Mouse (Mus musculus): Measurements from ENCODE around the gene Kynu.
A peak's percentile ranks its signal among the peaks of the same experiment; 100 is the strongest.

Kynu gene

GRCm38 (mm10) chr2:43555062-43555888, at the start of gene Kynu:
Gene Kynu (plus strand): TSS chr2:43555329.
- no peak for DNase-seq

- no peak for DNase-seq
Observed at GRCm38 (mm10) chr2:43506182-43506581, 48.9 kb upstream of the Kynu start.

- DNase-seq = no peak
Observed at GRCm38 (mm10) chr2:43513852-43514251, 41.3 kb upstream of the Kynu start.

GRCm38 (mm10) chr2:43534417-43534816, 20.7 kb upstream of the Kynu start:
- DNase-seq = no peak

- no peak for DNase-seq
Observed at GRCm38 (mm10) chr2:43542615-43543014, 12.5 kb upstream of the Kynu start.

- no peak for DNase-seq
Observed at GRCm38 (mm10) chr2:43545665-43546064, 9.5 kb upstream of the Kynu start.

- DNase-seq = no peak
Observed at GRCm38 (mm10) chr2:43546448-43546847, 8.7 kb upstream of the Kynu start.

- DNase-seq = no peak
Observed at GRCm38 (mm10) chr2:43554216-43554615, 913 bp upstream of the Kynu start.

GRCm38 (mm10) chr2:43555889-43556285, 758 bp downstream of the Kynu start:
- DNase-seq = no peak

GRCm38 (mm10) chr2:43556985-43557384, 1.9 kb downstream of the Kynu start:
- no peak for DNase-seq

- no peak for DNase-seq
Observed at GRCm38 (mm10) chr2:43561209-43561608, 6.1 kb downstream of the Kynu start.

GRCm38 (mm10) chr2:43562779-43563178, 7.7 kb downstream of the Kynu start:
- DNase-seq = no peak

GRCm38 (mm10) chr2:43568406-43568805, 13.3 kb downstream of the Kynu start:
- no peak for DNase-seq

GRCm38 (mm10) chr2:43573526-43573925, 18.4 kb downstream of the Kynu start:
- no peak for DNase-seq

- no peak for DNase-seq
Observed at GRCm38 (mm10) chr2:43583243-43583812, 28.2 kb downstream of the Kynu start.

- DNase-seq = no peak
Observed at GRCm38 (mm10) chr2:43585508-43585907, 30.4 kb downstream of the Kynu start.

GRCm38 (mm10) chr2:43587832-43588231, 32.7 kb downstream of the Kynu start:
- DNase-seq = no peak

GRCm38 (mm10) chr2:43592001-43592704, 37.0 kb downstream of the Kynu start:
- no peak for DNase-seq

GRCm38 (mm10) chr2:43613571-43613970, 58.4 kb downstream of the Kynu start:
- peak; percentile 33 for DNase-seq

GRCm38 (mm10) chr2:43621140-43621539, 66.0 kb downstream of the Kynu start:
- no peak for DNase-seq

- no peak for DNase-seq
Observed at GRCm38 (mm10) chr2:43622844-43623243, 67.7 kb downstream of the Kynu start.

GRCm38 (mm10) chr2:43631786-43632185, 76.7 kb downstream of the Kynu start:
- DNase-seq = no peak

GRCm38 (mm10) chr2:43636498-43636897, 81.4 kb downstream of the Kynu start:
- DNase-seq = no peak

GRCm38 (mm10) chr2:43646962-43647361, 91.8 kb downstream of the Kynu start:
- no peak for DNase-seq

Data from thymus, postnatal 14 days (tissue).